Mouse (Mus musculus): ENCODE measurements around the gene Mdga1.

DNA sequence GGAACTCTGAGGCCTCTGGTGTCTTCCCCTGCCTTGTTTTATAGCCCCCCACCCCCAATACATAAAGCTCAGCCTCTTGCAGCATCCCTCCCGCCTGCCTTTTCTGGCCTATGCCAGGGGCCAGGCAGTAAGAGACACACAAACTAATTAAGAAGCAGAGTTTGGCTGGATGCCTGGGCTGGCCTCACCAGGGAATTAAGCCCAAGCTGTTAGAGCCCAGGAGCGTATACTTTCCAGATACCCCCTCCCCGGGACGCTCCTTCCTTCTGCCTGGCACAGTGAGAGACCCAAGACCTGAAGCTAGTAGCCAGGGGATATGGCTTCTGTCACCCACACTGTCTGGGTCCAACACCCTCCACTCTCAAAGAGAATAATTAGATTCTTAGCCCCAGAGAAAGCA lies 83.8 kb downstream of the Mdga1 start:
- no peak for TF ChIP-seq CTCF (IDR thresholded peaks at IDR 0.05; ENCODE audit: low read depth, low read length)
- no peak for TF ChIP-seq TAL1 (conservative IDR thresholded peaks at IDR 0.05; ENCODE audit: low read depth, low read length)
- no peak for TF ChIP-seq GATA1 (IDR thresholded peaks at IDR 0.05; ENCODE audit: borderline replicate concordance, low read length)
- no peak for TF ChIP-seq GATA2 (IDR thresholded peaks at IDR 0.05; ENCODE audit: borderline replicate concordance, low read depth, low read length)
- TF ChIP-seq POLR2AphosphoS5 (IDR thresholded peaks at IDR 0.05; ENCODE audit: insufficient replicate concordance, low read depth, low read length): no peak
